Mouse (Mus musculus): ENCODE results near the gene Nup62.

Nup62 gene

GRCm38 (mm10) chr7:44818751-44819235, 2.9 kb downstream of the Nup62 start:
- DNase-seq (ENCODE audit: low spot score), result peak; percentile 37

- no peak for DNase-seq (ENCODE audit: low spot score)
These were observed 3.5 kb downstream of the Nup62 start for GRCm38 (mm10) chr7:44819391-44819790.

- DNase-seq (ENCODE audit: low spot score), result peak; percentile 5
These were observed 4.0 kb downstream of the Nup62 start for GRCm38 (mm10) chr7:44819863-44820262.

- DNase-seq (ENCODE audit: low spot score), result no peak
These were observed 4.6 kb downstream of the Nup62 start for GRCm38 (mm10) chr7:44820525-44820924.

- DNase-seq (ENCODE audit: low spot score), result peak; percentile 3
These were observed 6.0 kb downstream of the Nup62 start for GRCm38 (mm10) chr7:44821666-44822448.

GRCm38 (mm10) chr7:44823409-44823808, 7.5 kb downstream of the Nup62 start:
- no peak for DNase-seq (ENCODE audit: low spot score)

GRCm38 (mm10) chr7:44824872-44825271, 9.0 kb downstream of the Nup62 start:
- DNase-seq (ENCODE audit: low spot score), result no peak

GRCm38 (mm10) chr7:44826771-44827170, 10.9 kb downstream of the Nup62 start:
- no peak for DNase-seq (ENCODE audit: low spot score)

GRCm38 (mm10) chr7:44828706-44829105, 12.8 kb downstream of the Nup62 start:
- DNase-seq (ENCODE audit: low spot score), result no peak

- no peak for DNase-seq (ENCODE audit: low spot score)
These were observed 16.9 kb downstream of the Nup62 start for GRCm38 (mm10) chr7:44832763-44833162.

GRCm38 (mm10) chr7:44835373-44836015, 19.6 kb downstream of the Nup62 start:
- DNase-seq (ENCODE audit: low spot score), result no peak

- DNase-seq (ENCODE audit: low spot score), result no peak
These were observed 20.1 kb downstream of the Nup62 start for GRCm38 (mm10) chr7:44836016-44836404.

- no peak for DNase-seq (ENCODE audit: low spot score)
These were observed 20.6 kb downstream of the Nup62 start for GRCm38 (mm10) chr7:44836423-44837053.

- DNase-seq (ENCODE audit: low spot score), result no peak
These were observed 22.2 kb downstream of the Nup62 start for GRCm38 (mm10) chr7:44838073-44838472.

GRCm38 (mm10) chr7:44839171-44839490, 23.2 kb downstream of the Nup62 start:
- no peak for DNase-seq (ENCODE audit: low spot score)

GRCm38 (mm10) chr7:44839491-44840191, 23.8 kb downstream of the Nup62 start:
- no peak for DNase-seq (ENCODE audit: low spot score)

GRCm38 (mm10) chr7:44840426-44840825, 24.5 kb downstream of the Nup62 start:
- DNase-seq (ENCODE audit: low spot score), result no peak

- no peak for DNase-seq (ENCODE audit: low spot score)
These were observed 26.1 kb downstream of the Nup62 start for GRCm38 (mm10) chr7:44841825-44842463.

- DNase-seq (ENCODE audit: low spot score), result no peak
These were observed 29.1 kb downstream of the Nup62 start for GRCm38 (mm10) chr7:44845006-44845405.

GRCm38 (mm10) chr7:44846804-44847203, 30.9 kb downstream of the Nup62 start:
- no peak for DNase-seq (ENCODE audit: low spot score)

GRCm38 (mm10) chr7:44847772-44848171, 31.9 kb downstream of the Nup62 start:
- no peak for DNase-seq (ENCODE audit: low spot score)

Measured in urinary bladder, postnatal 10 days (tissue).